Mouse (Mus musculus) B cell, adult 62 days (primary cell): Measurements from ENCODE around the gene Nfkbil1. TPM values are rescaled to one million over a fixed set of nuclear protein-coding genes. Genes with fewer than 3 reads are reported as not detected.

ENCODE experiments used
- total RNA-seq: library from RNA; stranded (reverse); gene quantifications from 4 replicates; pipeline ENCODE4 v1.2.4, GENCODE M21; 2023

Nfkbil1 gene
- 11.2 to 14.6 TPM (median 13.4 TPM) in 4 replicates for total RNA-seq

DNA sequence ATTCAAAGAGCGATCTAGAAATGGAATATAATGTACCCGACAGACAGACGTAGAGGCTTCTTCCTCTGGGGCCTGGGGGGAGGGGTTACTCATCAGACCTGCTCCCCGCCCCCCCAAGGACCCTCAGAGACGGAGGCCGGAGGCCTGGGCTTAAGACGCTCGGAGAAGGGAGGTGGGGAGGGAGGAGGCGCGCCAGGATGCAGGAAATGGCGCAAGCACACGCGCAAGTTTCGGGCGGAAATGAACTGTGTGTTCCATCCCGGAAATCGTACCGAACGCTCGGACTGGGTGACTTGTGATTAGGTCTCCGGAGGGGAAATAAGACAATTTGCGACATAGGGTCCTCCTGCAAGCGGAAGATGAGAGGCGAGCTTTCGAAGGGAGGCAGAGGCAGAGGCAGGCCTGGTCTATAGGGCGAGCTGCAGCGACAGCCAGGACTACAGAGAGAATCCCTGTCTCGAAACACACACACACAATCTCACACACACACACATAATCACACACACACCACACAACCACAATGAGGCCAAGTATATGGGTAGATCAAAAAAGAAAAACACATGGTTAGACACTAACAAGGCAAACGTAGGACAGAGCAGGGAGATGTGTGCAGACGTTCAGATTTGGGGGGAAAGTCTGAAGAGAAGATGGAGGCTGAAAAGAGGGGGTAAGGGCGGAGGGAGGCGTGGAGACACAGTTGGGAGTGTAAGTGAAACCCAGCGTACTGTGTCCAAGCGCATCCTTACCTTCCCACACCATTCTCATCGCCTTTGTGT lies at the start of gene Nfkbil1:
Nfkbil1 (minus strand) TSS at position 179 of the 776 bp plus-strand sequence.

GRCm38 (mm10) chr17:35262664-35263522 lies 27.3 kb upstream of the Nfkbil1 start, which contains the start of gene H2-D1:
H2-D1 (plus strand) TSS chr17:35262730.

DNA sequence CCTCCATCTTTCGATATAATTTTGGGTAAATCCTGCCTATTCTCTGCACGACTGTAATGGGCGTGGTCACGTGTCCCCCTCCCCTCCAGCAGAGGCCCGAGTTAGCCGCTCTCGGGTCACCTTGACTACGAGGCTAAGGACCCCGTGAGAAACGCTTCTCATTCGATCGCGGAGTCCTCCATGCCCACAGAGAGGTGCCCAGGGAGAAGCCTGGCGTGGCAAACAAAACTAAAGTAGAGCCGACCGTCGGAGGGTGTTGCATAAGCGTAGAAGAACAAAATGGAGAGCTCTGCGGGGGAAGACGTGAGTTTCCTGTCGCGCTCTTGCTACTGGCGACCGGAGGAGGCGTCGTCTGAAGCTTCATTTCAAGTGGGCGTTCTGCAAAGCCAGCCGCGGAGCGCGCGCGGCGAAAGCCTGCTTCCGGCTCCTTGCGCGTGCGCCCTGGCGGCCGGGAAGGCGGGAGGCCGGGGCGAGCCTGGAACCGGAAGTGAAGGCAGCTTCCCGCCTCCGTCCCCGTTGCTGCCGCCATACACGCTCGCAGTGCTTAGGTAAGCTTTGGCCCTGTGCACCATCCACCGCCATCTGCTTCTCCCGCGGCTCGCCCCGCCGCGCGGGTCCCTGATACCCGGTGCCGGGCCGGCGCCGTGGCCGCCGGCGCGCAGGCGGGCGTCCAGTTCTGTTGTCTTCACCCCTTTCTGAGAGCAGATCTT lies 5.9 kb upstream of the Nfkbil1 start, which contains the start of gene Ddx39b:
Ddx39b (plus strand) TSS at position 442 of the 710 bp plus-strand sequence.

GRCm38 (mm10) chr17:35233114-35233980 lies 2.2 kb downstream of the Nfkbil1 start, which contains the start of gene Atp6v1g2:
Atp6v1g2 (plus strand) TSS chr17:35233660.

GRCm38 (mm10) chr17:35220156-35220952 lies 15.2 kb downstream of the Nfkbil1 start, which contains the start of gene Gm16181:
Gm16181 (plus strand) TSS chr17:35220834.

DNA sequence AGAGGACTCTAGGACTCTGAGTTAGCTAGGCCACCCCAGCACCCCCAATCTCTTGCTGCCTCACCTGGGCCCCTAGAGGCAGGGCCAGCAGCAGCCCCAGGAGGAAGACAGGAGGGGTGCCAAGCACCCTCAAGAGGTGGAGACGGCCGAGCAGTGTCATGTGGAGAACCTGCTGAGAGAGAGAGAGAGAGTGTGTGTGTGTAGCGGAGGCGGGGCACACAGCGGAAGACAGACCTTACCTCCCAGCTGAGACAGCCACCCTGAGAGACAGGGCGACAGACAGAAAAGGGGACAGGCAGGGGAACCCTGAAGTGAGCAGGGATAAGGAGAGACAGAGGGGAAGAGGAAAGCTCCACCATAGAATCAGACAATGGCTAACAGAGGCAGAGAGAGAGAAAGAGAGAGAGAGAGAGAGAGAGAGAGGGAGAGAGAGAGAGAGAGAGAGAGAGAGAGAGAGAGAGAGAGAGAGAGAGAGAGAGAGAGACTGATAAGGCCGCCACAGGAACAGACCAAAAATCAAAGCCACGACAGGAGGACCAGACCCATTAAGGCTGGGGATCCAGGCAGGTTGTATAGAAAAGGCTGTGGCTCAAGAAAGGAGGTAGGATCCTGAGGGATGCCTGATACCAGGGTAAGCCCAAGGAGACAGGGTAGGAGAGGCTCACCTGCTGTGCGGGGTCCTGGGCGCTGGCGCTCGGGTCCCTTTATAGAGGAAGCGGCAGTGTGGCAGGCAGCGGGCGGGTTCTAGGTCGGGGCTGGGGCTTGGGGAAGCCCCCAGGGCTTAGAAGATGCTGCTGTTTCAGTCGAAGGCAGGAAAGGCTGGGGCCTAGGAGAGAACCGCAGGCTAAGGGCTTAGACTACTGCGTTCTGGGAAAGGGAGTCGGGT lies 30.9 kb downstream of the Nfkbil1 start, which contains the start of gene Lta:
Lta (minus strand) TSS at position 858 of the 886 bp plus-strand sequence.

GRCm38 (mm10) chr17:35201787-35202186 lies 33.8 kb downstream of the Nfkbil1 start, which contains the start of gene Tnf:
Tnf (minus strand) TSS chr17:35202007.

DNA sequence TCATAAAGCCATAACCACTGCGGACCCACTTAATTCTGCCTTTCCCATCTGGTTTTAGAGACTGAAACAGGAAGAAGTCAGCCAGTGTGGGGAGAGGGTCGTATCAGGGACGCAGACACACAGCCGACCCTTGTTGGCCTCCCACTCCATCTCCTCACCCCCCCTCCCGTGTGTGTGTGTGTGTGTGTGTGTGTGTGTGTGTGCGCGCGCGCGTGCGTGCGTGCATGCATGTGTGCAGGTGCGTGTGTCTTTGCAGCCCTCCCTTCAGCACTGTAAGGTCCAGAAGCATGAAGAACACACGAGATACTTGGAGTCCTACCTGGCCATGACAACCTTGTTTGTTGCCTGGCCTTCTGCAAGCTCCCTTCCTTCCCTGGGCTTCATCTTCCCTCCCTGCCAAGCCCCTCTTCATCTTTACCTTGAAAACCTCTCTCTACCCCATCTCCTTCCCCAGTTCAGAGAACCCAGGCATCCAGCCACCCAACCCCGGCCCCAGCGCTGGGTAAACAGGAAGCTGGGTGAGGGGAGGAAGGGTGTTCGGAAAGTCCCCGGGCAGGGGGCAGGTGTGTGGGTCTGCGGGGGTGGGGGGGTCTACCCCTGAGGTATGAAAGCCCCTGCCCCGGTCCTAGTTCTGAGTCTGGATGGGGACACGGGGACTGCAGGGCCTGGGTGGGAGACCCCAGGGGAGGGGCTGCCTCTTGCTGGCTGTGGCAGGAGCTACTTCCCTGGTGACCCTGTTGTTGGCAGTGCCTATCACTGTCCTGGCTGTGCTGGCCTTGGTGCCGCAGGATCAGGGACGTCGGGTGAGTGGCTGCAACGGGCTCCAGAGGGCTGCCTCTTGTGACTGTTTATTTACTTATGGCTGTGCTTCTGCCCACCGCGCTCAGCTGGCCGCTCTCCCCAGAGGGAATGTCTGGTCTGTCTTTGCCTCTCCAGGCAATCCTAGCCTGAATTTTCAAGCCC lies 41.4 kb downstream of the Nfkbil1 start, which contains the start of gene Ltb:
Ltb (plus strand) TSS at position 559 of the 963 bp plus-strand sequence.

DNA sequence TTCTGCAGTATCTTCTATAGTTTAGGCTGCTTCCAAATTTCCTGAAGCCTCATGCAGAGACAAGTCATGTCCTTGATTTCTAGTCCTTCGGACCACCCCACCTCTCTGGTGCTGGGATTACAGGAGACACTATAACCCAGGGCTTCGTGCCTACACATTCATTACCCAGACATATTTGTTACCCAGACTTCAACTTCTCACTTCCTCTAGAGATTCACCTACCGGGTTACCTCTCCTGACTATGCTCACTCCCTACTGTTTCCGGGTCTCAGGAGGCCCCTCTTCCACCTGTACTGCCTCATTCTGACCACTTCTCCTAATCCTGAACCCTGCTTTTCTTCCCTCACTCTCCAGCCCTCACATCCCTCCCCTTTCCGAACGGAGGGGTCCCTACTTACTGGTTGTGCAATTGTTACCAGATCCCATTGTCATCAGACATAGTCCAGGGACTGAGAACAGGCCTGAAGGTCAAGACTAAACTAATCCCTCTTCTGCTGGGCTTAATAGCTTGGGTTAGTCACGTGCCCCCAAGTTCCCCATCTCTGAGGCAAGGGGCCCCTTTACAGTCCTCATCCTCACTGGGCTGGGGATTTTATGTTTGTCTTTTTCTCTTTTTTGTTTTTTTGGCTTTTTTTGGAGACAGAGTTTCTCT lies 47.5 kb downstream of the Nfkbil1 start, which contains the start of gene Lst1:
Lst1 (minus strand) TSS at position 481 of the 652 bp plus-strand sequence.

GRCm38 (mm10) chr17:35175968-35176367 lies 59.6 kb downstream of the Nfkbil1 start, which contains the start of gene Aif1:
Aif1 (minus strand) TSS chr17:35176068.

Other genes with a start within 250 kb of the Nfkbil1 start
- 237 to 278 TPM (median 258 TPM) in 4 replicates for gene Vars, start 234.8 kb downstream of the Nfkbil1 start, total RNA-seq
- gene Vwa7, start 219.2 kb downstream of the Nfkbil1 start, total RNA-seq = 0.28 to 0.52 TPM (median 0.30 TPM) in 4 replicates
- gene Sapcd1, start 207.8 kb downstream of the Nfkbil1 start, total RNA-seq = 3.0 to 6.4 TPM (median 4.1 TPM) in 4 replicates
- 8.7 to 15.9 TPM (median 11.2 TPM) in 4 replicates for gene Msh5, start 189.0 kb downstream of the Nfkbil1 start, total RNA-seq
- gene Clic1, start 185.8 kb downstream of the Nfkbil1 start, total RNA-seq = 185 to 195 TPM (median 191 TPM) in 4 replicates
- 2.2 to 6.0 TPM (median 4.3 TPM) in 4 replicates for gene Ddah2, start 176.8 kb downstream of the Nfkbil1 start, total RNA-seq
- gene Ly6g6c, start 170.4 kb downstream of the Nfkbil1 start, total RNA-seq = not detected in 4 replicates
- gene Mpig6b, start 169.6 kb downstream of the Nfkbil1 start, total RNA-seq = not detected in 4 replicates
- gene Ly6g6e, start 158.9 kb downstream of the Nfkbil1 start, total RNA-seq = not detected in 4 replicates
- gene Ly6g6d, start 157.7 kb downstream of the Nfkbil1 start, total RNA-seq = not detected in 4 replicates
- gene Ly6g6f, start 150.2 kb downstream of the Nfkbil1 start, total RNA-seq = not detected in 4 replicates
- gene Abhd16a, start 146.5 kb downstream of the Nfkbil1 start, total RNA-seq = 72.8 to 85.6 TPM (median 76.5 TPM) in 4 replicates
- not detected in 4 replicates for gene Ly6g5c, start 127.5 kb downstream of the Nfkbil1 start, total RNA-seq
- 0.66 to 1.6 TPM (median 1.3 TPM) in 4 replicates for gene Ly6g5b, start 120.4 kb downstream of the Nfkbil1 start, total RNA-seq
- 19.6 to 24.1 TPM (median 22.1 TPM) in 4 replicates for gene Gpank1, start 114.3 kb downstream of the Nfkbil1 start, total RNA-seq
- gene Csnk2b, start 113.7 kb downstream of the Nfkbil1 start, total RNA-seq = 114 to 130 TPM (median 122 TPM) in 4 replicates
- gene D17H6S53E, start 109.4 kb downstream of the Nfkbil1 start, total RNA-seq = 12.0 to 17.1 TPM (median 14.5 TPM) in 4 replicates
- 1.2 to 1.6 TPM in 2 of 4 replicates, not detected in the others for gene Apom, start 103.7 kb downstream of the Nfkbil1 start, total RNA-seq
- 465 to 496 TPM (median 476 TPM) in 4 replicates for gene Bag6, start 100.6 kb downstream of the Nfkbil1 start, total RNA-seq
- 337 to 364 TPM (median 345 TPM) in 4 replicates for gene Prrc2a, start 70.9 kb downstream of the Nfkbil1 start, total RNA-seq
- gene Aif1, start 59.7 kb downstream of the Nfkbil1 start, total RNA-seq = 2.7 to 6.9 TPM (median 4.0 TPM) in 4 replicates
- 33.5 to 53.9 TPM (median 46.9 TPM) in 4 replicates for gene Lst1, start 47.4 kb downstream of the Nfkbil1 start, total RNA-seq
- gene Ltb, start 41.4 kb downstream of the Nfkbil1 start, total RNA-seq = 591 to 612 TPM (median 606 TPM) in 4 replicates
- gene Tnf, start 33.8 kb downstream of the Nfkbil1 start, total RNA-seq = 9.1 to 13.6 TPM (median 11.4 TPM) in 4 replicates
- 39.2 to 45.1 TPM (median 41.7 TPM) in 4 replicates for gene Lta, start 30.4 kb downstream of the Nfkbil1 start, total RNA-seq
- gene Gm16181, start 15.0 kb downstream of the Nfkbil1 start, total RNA-seq = not detected in 4 replicates
- gene Atp6v1g2, start 2.1 kb downstream of the Nfkbil1 start, total RNA-seq = 1.7 to 4.6 TPM (median 2.7 TPM) in 4 replicates
- 399 to 443 TPM (median 429 TPM) in 4 replicates for gene Ddx39b, start 6.0 kb upstream of the Nfkbil1 start, total RNA-seq
- 1,754 to 1,882 TPM (median 1,817 TPM) in 4 replicates for gene H2-D1, start 26.9 kb upstream of the Nfkbil1 start, total RNA-seq
- gene H2-Q1, start 84.6 kb upstream of the Nfkbil1 start, total RNA-seq = 10.1 to 16.4 TPM (median 11.8 TPM) in 4 replicates
- 6.5 to 10.8 TPM (median 9.4 TPM) in 4 replicates for gene H2-Q2, start 106.5 kb upstream of the Nfkbil1 start, total RNA-seq
- 317 to 360 TPM (median 339 TPM) in 4 replicates for gene H2-Q4, start 143.8 kb upstream of the Nfkbil1 start, total RNA-seq
- gene H2-Q6, start 189.1 kb upstream of the Nfkbil1 start, total RNA-seq = 268 to 326 TPM (median 293 TPM) in 4 replicates
- 159 to 187 TPM (median 166 TPM) in 4 replicates for gene H2-Q7, start 203.4 kb upstream of the Nfkbil1 start, total RNA-seq
- 60.3 to 65.1 TPM (median 63.2 TPM) in 4 replicates for gene H2-Q10, start 234.3 kb upstream of the Nfkbil1 start, total RNA-seq